Mouse (Mus musculus) liver, adult 2 months (tissue): ENCODE results near the gene Atp1b1.

Experiments used
- CTCF ChIP-seq: fragments of 200-500 bp; IDR thresholded peaks from 2 replicates; pipeline ENCODE4 v1.5.1; 2011; ENCODE audit warnings: low read depth, low read length, control low read depth
- POLR2A ChIP-seq: fragments of 200-500 bp; IDR thresholded peaks from 2 replicates; pipeline ENCODE4 v1.6.1; 2011; ENCODE audit warnings: low read length, control low read depth; ENCODE audit not compliant: insufficient read depth; ENCODE audit errors: extremely low read depth

- no peak for TF ChIP-seq CTCF
- no peak for TF ChIP-seq POLR2A
Observed at GRCm38 (mm10) chr1:164411306-164411705, 46.8 kb downstream of the Atp1b1 start.
